Mouse (Mus musculus) hindbrain, embryonic 13.5 days (tissue): ENCODE data around the gene Fen1. TPM values are rescaled to one million over a fixed set of nuclear protein-coding genes. Genes with fewer than 3 reads are reported as not detected.

ENCODE experiments used
- ATAC-seq: fragments of 200-750 bp; cut with Nextera tagmentation; 2 replicates; pipeline ENCODE4 v1.8.0; 2017; ENCODE audit warnings: moderate TSS enrichment; ENCODE audit not compliant: low FRiP score
- H3K27ac ChIP-seq: fragments of 300-500 bp; sonication (generic); 2 replicates; pipeline ENCODE4 v1.5.1; 2015; ENCODE audit warnings: inconsistent platforms, mild to moderate bottlenecking, moderate library complexity
- H3K27me3 ChIP-seq: fragments of 300-500 bp; sonication (generic); 2 replicates; pipeline ENCODE4 v1.6.1; 2015; ENCODE audit warnings: mild to moderate bottlenecking, inconsistent platforms
- H3K36me3 ChIP-seq: fragments of 300-500 bp; sonication (generic); 2 replicates; pipeline ENCODE4 v1.6.1; 2015; ENCODE audit warnings: mild to moderate bottlenecking, inconsistent platforms
- H3K4me1 ChIP-seq: fragments of 300-500 bp; sonication (generic); replicated peaks from 2 replicates; pipeline ENCODE4 v1.6.1; 2015; ENCODE audit warnings: inconsistent platforms
- H3K4me2 ChIP-seq: fragments of 300-500 bp; sonication (generic); 2 replicates; pipeline ENCODE4 v1.6.1; 2015; ENCODE audit warnings: inconsistent platforms, mild to moderate bottlenecking, moderate library complexity
- H3K4me3 ChIP-seq: fragments of 300-500 bp; sonication (generic); 2 replicates; pipeline ENCODE4 v1.5.1; 2015; ENCODE audit warnings: mild to moderate bottlenecking, inconsistent platforms
- H3K9ac ChIP-seq: fragments of 300-500 bp; sonication (generic); 2 replicates; pipeline ENCODE4 v1.6.1; 2015; ENCODE audit warnings: mild to moderate bottlenecking, inconsistent platforms
- H3K9me3 ChIP-seq: fragments of 300-500 bp; sonication (generic); 2 replicates; pipeline ENCODE4 v1.6.1; 2016; ENCODE audit warnings: inconsistent platforms
- WGBS: fragments of 180-500 bp; shearing (Covaris S2); methylation state at CpG from one replicate; pipeline ENCODE4 v1.1.7; 2015; 5-methylcytosine and 5-hydroxymethylcytosine counted together
- polyA plus RNA-seq: library from polyadenylated mRNA; unstranded; fragments of >200 nt; fragmentation: Nextera tagmentation; extraction: Ambion mirVana; gene quantifications from 2 replicates; pipeline ENCODE4 v1.2.1, GENCODE M21; 2015

Gene Fen1
- polyA plus RNA-seq, 1 experiment from 2014 or later: 34.9 TPM

- no peak overlapping the region for H3K4me3 ChIP-seq
- H3K9ac ChIP-seq: peak overlapping the region; percentile 51; the same call in 1 of the 2 replicates
- H3K27ac ChIP-seq: no peak overlapping the region
- H3K4me1 ChIP-seq: peaks cover 62% of the 10 kb centered on the region
- no peaks in the 10 kb centered on the region for H3K27me3 ChIP-seq
- no peak for ATAC-seq
- peaks cover 65% of the 10 kb centered on the region for H3K36me3 ChIP-seq
- H3K9me3 ChIP-seq: no peaks in the 10 kb centered on the region
- no peak overlapping the region for H3K4me2 ChIP-seq
- 94% methylated on average over 8 of the region's 8 CpGs for WGBS
Measured at GRCm38 (mm10) chr19:10186569-10186968, 17.4 kb downstream of the Fen1 start.

GRCm38 (mm10) chr19:10185876-10186275, 18.1 kb downstream of the Fen1 start:
- H3K36me3 ChIP-seq: peaks cover 58% of the 10 kb centered on the region
- peak overlapping the region; percentile 84 for H3K4me2 ChIP-seq
- H3K4me3 ChIP-seq: peak overlapping the region; percentile 95; the same call in 1 of the 2 replicates
- ATAC-seq: no peak
- peaks cover 58% of the 10 kb centered on the region for H3K4me1 ChIP-seq
- H3K9ac ChIP-seq: peak overlapping the region; percentile 51
- H3K27me3 ChIP-seq: no peaks in the 10 kb centered on the region
- H3K27ac ChIP-seq: no peak overlapping the region
- H3K9me3 ChIP-seq: no peaks in the 10 kb centered on the region
- WGBS: 92% methylated on average over 3 of the region's 3 CpGs

- Histone ChIP-seq H3K9me3 (no peaks in the 10 kb centered on the region), H3K4me1 (peaks cover 57% of the 10 kb centered on the region), H3K9ac (peak overlapping the region; percentile 94), H3K4me2 (peak overlapping the region; percentile 84), H3K27me3 (no peaks in the 10 kb centered on the region), H3K27ac (peak overlapping the region; percentile 98), H3K36me3 (peaks cover 41% of the 10 kb centered on the region), H3K4me3 (peak overlapping the region; percentile 95)
- WGBS: 7% methylated on average over 12 of the region's 12 CpGs
- no peak for ATAC-seq
Measured at GRCm38 (mm10) chr19:10184096-10184495, 19.9 kb downstream of the Fen1 start.

GRCm38 (mm10) chr19:10183299-10183983, 20.5 kb downstream of the Fen1 start:
- peaks cover 51% of the 10 kb centered on the region for H3K4me1 ChIP-seq
- ATAC-seq: peak; percentile 83

GRCm38 (mm10) chr19:10182670-10183298, 21.2 kb downstream of the Fen1 start, which contains the start of gene Fads1:
TSS of gene Fads1 (plus strand) at chr19:10182888.
- Histone ChIP-seq H3K36me3 (peaks cover 27% of the 10 kb centered on the region), H3K4me3 (peak within 1 kb of the TSS; percentile 95), H3K27me3 (no peaks in the 10 kb centered on the region), H3K9me3 (no peaks in the 10 kb centered on the region), H3K4me1 (peaks cover 44% of the 10 kb centered on the region), H3K4me2 (peak within 1 kb of the TSS; percentile 84), H3K9ac (peak within 1 kb of the TSS; percentile 94), H3K27ac (peak within 1 kb of the TSS; percentile 98)
- WGBS: under 1% methylated on average over 70 of the region's 70 CpGs
- ATAC-seq: peak; percentile 97

More at GRCm38 (mm10) chr19:10183299-10183983, 20.5 kb downstream of the Fen1 start:
- peak overlapping the region; percentile 94 for H3K9ac ChIP-seq
- H3K27ac ChIP-seq: peak overlapping the region; percentile 98
- H3K36me3 ChIP-seq: peaks cover 34% of the 10 kb centered on the region
- no peaks in the 10 kb centered on the region for H3K27me3 ChIP-seq
- H3K4me3 ChIP-seq: peak overlapping the region; percentile 95
- H3K4me2 ChIP-seq: peak overlapping the region; percentile 84
- under 1% methylated on average over 35 of the region's 35 CpGs for WGBS
- no peaks in the 10 kb centered on the region for H3K9me3 ChIP-seq

- Histone ChIP-seq H3K9ac (peak overlapping the region; percentile 56; the same call in 1 of the 2 replicates), H3K27ac (peak overlapping the region; percentile 98), H3K9me3 (no peaks in the 10 kb centered on the region), H3K4me2 (peak overlapping the region; percentile 84), H3K27me3 (no peaks in the 10 kb centered on the region), H3K36me3 (peaks cover 21% of the 10 kb centered on the region), H3K4me1 (peaks cover 38% of the 10 kb centered on the region), H3K4me3 (peak overlapping the region; percentile 95)
- ATAC-seq: 0 out of 2 replicates have a peak, but pooled peaks have one; percentile 2
- WGBS: 36% methylated on average over 7 of the region's 7 CpGs
Measured at GRCm38 (mm10) chr19:10182142-10182541, 21.8 kb downstream of the Fen1 start.

GRCm38 (mm10) chr19:10181225-10181624, 22.7 kb downstream of the Fen1 start:
- no peak for ATAC-seq
- H3K4me3 ChIP-seq: no peak overlapping the region
- H3K9me3 ChIP-seq: no peaks in the 10 kb centered on the region
- H3K27ac ChIP-seq: no peak overlapping the region
- no peak overlapping the region for H3K4me2 ChIP-seq
- WGBS: 88% methylated on average over 7 of the region's 7 CpGs
- H3K4me1 ChIP-seq: peaks cover 29% of the 10 kb centered on the region
- no peaks in the 10 kb centered on the region for H3K27me3 ChIP-seq
- H3K9ac ChIP-seq: no peak overlapping the region
- H3K36me3 ChIP-seq: peaks cover 12% of the 10 kb centered on the region

GRCm38 (mm10) chr19:10176941-10177372, 27.0 kb downstream of the Fen1 start:
- no peaks in the 10 kb centered on the region for H3K4me1 ChIP-seq
- WGBS: 61% methylated on average over 7 of the region's 7 CpGs
- H3K4me3 ChIP-seq: no peak overlapping the region
- no peak for ATAC-seq
- H3K9ac ChIP-seq: no peak overlapping the region
- no peaks in the 10 kb centered on the region for H3K36me3 ChIP-seq
- H3K27ac ChIP-seq: no peak overlapping the region
- H3K27me3 ChIP-seq: no peaks in the 10 kb centered on the region
- H3K4me2 ChIP-seq: no peak overlapping the region
- H3K9me3 ChIP-seq: no peaks in the 10 kb centered on the region

- Histone ChIP-seq H3K4me1 (no peaks in the 10 kb centered on the region), H3K27ac (no peak overlapping the region), H3K9me3 (no peaks in the 10 kb centered on the region), H3K9ac (no peak overlapping the region), H3K4me3 (no peak overlapping the region), H3K4me2 (no peak overlapping the region), H3K36me3 (no peaks in the 10 kb centered on the region), H3K27me3 (no peaks in the 10 kb centered on the region)
- ATAC-seq: no peak
- WGBS: 62% methylated on average over 1 of the region's 1 CpGs
Measured at GRCm38 (mm10) chr19:10176477-10176876, 27.5 kb downstream of the Fen1 start.

GRCm38 (mm10) chr19:10174956-10175355, 29.0 kb downstream of the Fen1 start:
- WGBS: 78% methylated on average over 4 of the region's 4 CpGs
- no peak overlapping the region for H3K9ac ChIP-seq

GRCm38 (mm10) chr19:10173844-10174539, 30.0 kb downstream of the Fen1 start:
- H3K27ac ChIP-seq: no peak overlapping the region
- no peak overlapping the region for H3K4me3 ChIP-seq
- H3K36me3 ChIP-seq: no peaks in the 10 kb centered on the region
- WGBS: 92% methylated on average over 7 of the region's 7 CpGs
- H3K4me2 ChIP-seq: no peak overlapping the region
- no peak overlapping the region for H3K9ac ChIP-seq
- H3K9me3 ChIP-seq: no peaks in the 10 kb centered on the region
- no peak for ATAC-seq
- no peaks in the 10 kb centered on the region for H3K27me3 ChIP-seq
- no peaks in the 10 kb centered on the region for H3K4me1 ChIP-seq

More at GRCm38 (mm10) chr19:10174956-10175355, 29.0 kb downstream of the Fen1 start:
- ATAC-seq: no peak
- H3K4me2 ChIP-seq: no peak overlapping the region
- H3K36me3 ChIP-seq: no peaks in the 10 kb centered on the region
- no peaks in the 10 kb centered on the region for H3K4me1 ChIP-seq
- H3K4me3 ChIP-seq: no peak overlapping the region
- no peaks in the 10 kb centered on the region for H3K27me3 ChIP-seq
- H3K27ac ChIP-seq: no peak overlapping the region
- no peaks in the 10 kb centered on the region for H3K9me3 ChIP-seq

GRCm38 (mm10) chr19:10173116-10173718, 30.8 kb downstream of the Fen1 start:
- Histone ChIP-seq H3K4me2 (no peak overlapping the region), H3K27me3 (no peaks in the 10 kb centered on the region), H3K36me3 (no peaks in the 10 kb centered on the region), H3K9me3 (no peaks in the 10 kb centered on the region), H3K4me3 (no peak overlapping the region), H3K9ac (no peak overlapping the region), H3K27ac (no peak overlapping the region), H3K4me1 (no peaks in the 10 kb centered on the region)
- ATAC-seq: no peak
- WGBS: 93% methylated on average over 5 of the region's 5 CpGs
